Mouse (Mus musculus) frontal cortex, postnatal 14 days (tissue): ENCODE results near the gene Golga7b.

Source experiments
- DNase-seq, 2 experiments: peaks; one replicate each; pipeline ENCODE4 v3.0.0; 2022; ENCODE audit warnings: low spot score in 2 of 2

Golga7b gene

GRCm38 (mm10) chr19:42249976-42250914 lies 2.9 kb downstream of the Golga7b start:
- DNase-seq: no peak

- peak in 1 of 2 experiments; percentile 50 for DNase-seq
These were observed 8.0 kb downstream of the Golga7b start for GRCm38 (mm10) chr19:42255438-42255783.

GRCm38 (mm10) chr19:42255784-42256610 lies 8.6 kb downstream of the Golga7b start:
- DNase-seq: peak in 1 of 2 experiments; percentile 54

GRCm38 (mm10) chr19:42256611-42257240 lies 9.4 kb downstream of the Golga7b start:
- peak in 1 of 2 experiments; percentile 40 for DNase-seq

GRCm38 (mm10) chr19:42257241-42257635 lies 9.9 kb downstream of the Golga7b start:
- DNase-seq: no peak

- DNase-seq: no peak
These were observed 10.7 kb downstream of the Golga7b start for GRCm38 (mm10) chr19:42258031-42258430.

GRCm38 (mm10) chr19:42258596-42258995 lies 11.2 kb downstream of the Golga7b start:
- DNase-seq: no peak

GRCm38 (mm10) chr19:42260486-42260885 lies 13.1 kb downstream of the Golga7b start:
- no peak for DNase-seq

- no peak for DNase-seq
These were observed 16.1 kb downstream of the Golga7b start for GRCm38 (mm10) chr19:42263524-42263923.

GRCm38 (mm10) chr19:42268337-42268736 lies 21.0 kb downstream of the Golga7b start:
- DNase-seq: no peak

GRCm38 (mm10) chr19:42270119-42270518 lies 22.7 kb downstream of the Golga7b start:
- DNase-seq: no peak

- DNase-seq: no peak
These were observed 23.8 kb downstream of the Golga7b start for GRCm38 (mm10) chr19:42271182-42271581.

- DNase-seq: peak; percentile 83 to 96
These were observed 24.9 kb downstream of the Golga7b start for GRCm38 (mm10) chr19:42272003-42272963.

GRCm38 (mm10) chr19:42277288-42277687 lies 29.9 kb downstream of the Golga7b start:
- no peak for DNase-seq

GRCm38 (mm10) chr19:42278461-42278860 lies 31.1 kb downstream of the Golga7b start:
- DNase-seq: no peak

GRCm38 (mm10) chr19:42279611-42280010 lies 32.2 kb downstream of the Golga7b start:
- no peak for DNase-seq

GRCm38 (mm10) chr19:42284178-42284577 lies 36.8 kb downstream of the Golga7b start:
- no peak for DNase-seq

- DNase-seq: no peak
These were observed 41.0 kb downstream of the Golga7b start for GRCm38 (mm10) chr19:42288361-42288760.

GRCm38 (mm10) chr19:42290954-42291661 lies 43.7 kb downstream of the Golga7b start:
- DNase-seq: no peak

GRCm38 (mm10) chr19:42292106-42292505 lies 44.7 kb downstream of the Golga7b start:
- DNase-seq: no peak
